Mouse (Mus musculus) ES-Bruce4 (cell line): ENCODE measurements at regions not wholly inside any gene's neighbourhood (a gene's known extent, or its start where the extent isn't known, plus 50 kb on each side); places are given as distances from the start of the nearest gene placed in this dataset.

Source experiments
- H3K27ac ChIP-seq: 2 replicates; pipeline ENCODE4 v1.5.1; 2012; ENCODE audit warnings: low read length, inconsistent platforms; ENCODE audit not compliant: insufficient read depth
- H3K27me3 ChIP-seq: 2 replicates; pipeline ENCODE4 v1.6.1; 2012; ENCODE audit warnings: mild to moderate bottlenecking, low read length, inconsistent platforms; ENCODE audit not compliant: control insufficient read depth, poor library complexity, insufficient read depth, severe bottlenecking
- H3K36me3 ChIP-seq: 2 replicates; pipeline ENCODE4 v1.6.1; 2012; ENCODE audit warnings: inconsistent platforms, mild to moderate bottlenecking, low read length, moderate library complexity; ENCODE audit not compliant: control insufficient read depth, poor library complexity, insufficient read depth, severe bottlenecking
- H3K4me1 ChIP-seq: one replicate; pipeline ENCODE4 v1.8.1; 2011; ENCODE audit warnings: low read length; ENCODE audit not compliant: control insufficient read depth, insufficient read depth
- H3K4me3 ChIP-seq: 2 replicates; pipeline ENCODE4 v1.5.1; 2011; ENCODE audit warnings: low read depth, mild to moderate bottlenecking, low read length
- H3K9ac ChIP-seq: 2 replicates; pipeline ENCODE4 v1.6.1; 2012; ENCODE audit warnings: low read depth, mild to moderate bottlenecking, inconsistent platforms; ENCODE audit not compliant: poor library complexity, severe bottlenecking
- H3K9me3 ChIP-seq: replicated peaks from 2 replicates; pipeline ENCODE4 v1.6.1; 2012; ENCODE audit warnings: mild to moderate bottlenecking, low read length, inconsistent platforms; ENCODE audit not compliant: control insufficient read depth, poor library complexity, insufficient read depth, severe bottlenecking
- CTCF ChIP-seq: IDR thresholded peaks from one replicate; pipeline ENCODE4 v1.8.1; 2011; ENCODE audit warnings: low read depth, low read length
- EP300 ChIP-seq: IDR thresholded peaks from 2 replicates; pipeline ENCODE4 v1.6.1; 2011; ENCODE audit warnings: low read depth, low read length; ENCODE audit not compliant: insufficient read depth
- POLR2A ChIP-seq: IDR thresholded peaks from one replicate; pipeline ENCODE4 v1.8.1; 2011; ENCODE audit warnings: low read length; ENCODE audit not compliant: insufficient read depth

GRCm38 (mm10) chr3:14975203-14975602, 89.1 kb downstream of the Car2 start:
- no peak overlapping the region for H3K9ac ChIP-seq
- no peak overlapping the region for H3K27ac ChIP-seq
- no peaks in the 10 kb centered on the region for H3K36me3 ChIP-seq
- H3K9me3 ChIP-seq = no peaks in the 10 kb centered on the region
- no peak for TF ChIP-seq CTCF
- no peak for TF ChIP-seq EP300
- no peak for TF ChIP-seq POLR2A
- H3K4me1 ChIP-seq = no peaks in the 10 kb centered on the region
- H3K4me3 ChIP-seq = no peak overlapping the region
- H3K27me3 ChIP-seq = no peaks in the 10 kb centered on the region

- no peaks in the 10 kb centered on the region for H3K36me3 ChIP-seq
- H3K4me3 ChIP-seq = no peak overlapping the region
- H3K27me3 ChIP-seq = no peaks in the 10 kb centered on the region
- H3K9ac ChIP-seq = no peak overlapping the region
- H3K27ac ChIP-seq = no peak overlapping the region
- TF ChIP-seq CTCF = no peak
- TF ChIP-seq EP300 = no peak
- no peak for TF ChIP-seq POLR2A
- H3K9me3 ChIP-seq = no peaks in the 10 kb centered on the region
- H3K4me1 ChIP-seq = no peaks in the 10 kb centered on the region
Measured at GRCm38 (mm10) chr3:14979116-14979613, 93.1 kb downstream of the Car2 start.

- Histone ChIP-seq H3K4me3 (no peak overlapping the region), H3K4me1 (no peaks in the 10 kb centered on the region), H3K9me3 (peaks cover 34% of the 10 kb centered on the region), H3K27me3 (no peaks in the 10 kb centered on the region), H3K27ac (no peak overlapping the region), H3K36me3 (no peaks in the 10 kb centered on the region), H3K9ac (no peak overlapping the region)
- TF ChIP-seq POLR2A = no peak
- TF ChIP-seq EP300 = no peak
- TF ChIP-seq CTCF = no peak
Measured at GRCm38 (mm10) chr3:14989635-14990034, 103.6 kb downstream of the Car2 start.

- no peak for TF ChIP-seq CTCF
- TF ChIP-seq EP300 = peak; percentile 69; the same call in 1 of the 2 replicates
- TF ChIP-seq POLR2A = no peak
- H3K9me3 ChIP-seq = peaks cover 57% of the 10 kb centered on the region
- no peaks in the 10 kb centered on the region for H3K4me1 ChIP-seq
- no peaks in the 10 kb centered on the region for H3K27me3 ChIP-seq
- H3K4me3 ChIP-seq = no peak overlapping the region
- no peaks in the 10 kb centered on the region for H3K36me3 ChIP-seq
- H3K9ac ChIP-seq = no peak overlapping the region
- H3K27ac ChIP-seq = peak overlapping the region; percentile 77
Measured at GRCm38 (mm10) chr3:14993936-14994335, 107.9 kb downstream of the Car2 start.

GRCm38 (mm10) chr3:14997241-14997640, 111.2 kb downstream of the Car2 start:
- no peak for TF ChIP-seq POLR2A

GRCm38 (mm10) chr3:14998521-14998920, 112.4 kb downstream of the Car2 start:
- TF ChIP-seq POLR2A = no peak
- no peak for TF ChIP-seq EP300
- TF ChIP-seq CTCF = no peak
- Histone ChIP-seq H3K4me3 (no peak overlapping the region), H3K9me3 (peaks cover 58% of the 10 kb centered on the region), H3K4me1 (no peaks in the 10 kb centered on the region), H3K36me3 (no peaks in the 10 kb centered on the region; the same call in 1 of the 2 replicates), H3K9ac (no peak overlapping the region), H3K27ac (peak overlapping the region; percentile 83), H3K27me3 (no peaks in the 10 kb centered on the region)

More at GRCm38 (mm10) chr3:14997241-14997640, 111.2 kb downstream of the Car2 start:
- Histone ChIP-seq H3K4me1 (no peaks in the 10 kb centered on the region), H3K9ac (no peak overlapping the region), H3K27me3 (no peaks in the 10 kb centered on the region), H3K36me3 (no peaks in the 10 kb centered on the region; the same call in 1 of the 2 replicates), H3K9me3 (peaks cover 69% of the 10 kb centered on the region), H3K4me3 (no peak overlapping the region), H3K27ac (no peak overlapping the region)
